Mouse (Mus musculus): ENCODE measurements around the gene A630023A22Rik. TPM values are rescaled to one million over a fixed set of nuclear protein-coding genes. Genes with fewer than 3 reads are reported as not detected.

The A630023A22Rik gene
- 0.60 TPM for polyA plus RNA-seq (2014; fragmentation: Illumina TruSeq; extraction: RNeasy Lipid Tissue Mini Kit (QIAGEN cat#74804); ENCODE audit: low read depth, low replicate concordance)

GRCm38 (mm10) chr14:34102601-34103000, at the start of gene A630023A22Rik:
TSS of gene A630023A22Rik (minus strand) at chr14:34102754.

GRCm38 (mm10) chr14:34152342-34152741, 49.8 kb upstream of the A630023A22Rik start, which contains the start of gene Npy4r:
TSS of gene Npy4r (minus strand) at chr14:34152489.

GRCm38 (mm10) chr14:34085731-34086130, 16.8 kb downstream of the A630023A22Rik start, which contains the start of gene Anxa8:
TSS of gene Anxa8 (plus strand) at chr14:34085981.

GRCm38 (mm10) chr14:34052516-34052915, 50.0 kb downstream of the A630023A22Rik start, which contains the start of gene Antxrl:
TSS of gene Antxrl (plus strand) at chr14:34052707.

GRCm38 (mm10) chr14:34016381-34016780, 86.2 kb downstream of the A630023A22Rik start, which contains the start of gene Gm5460:
TSS of gene Gm5460 (plus strand) at chr14:34016758.

GRCm38 (mm10) chr14:34015063-34015462, 87.5 kb downstream of the A630023A22Rik start, which contains the start of gene Gm30083:
TSS of gene Gm30083 (minus strand) at chr14:34015182.

Other genes starting within 250 kb of the A630023A22Rik start
- 3.1 TPM for gene Gdf10, start 179.2 kb downstream of the A630023A22Rik start, polyA plus RNA-seq (2014; fragmentation: Illumina TruSeq; extraction: RNeasy Lipid Tissue Mini Kit (QIAGEN cat#74804); ENCODE audit: low read depth, low replicate concordance)
- not detected for gene Gdf2, start 161.7 kb downstream of the A630023A22Rik start, polyA plus RNA-seq (2014; fragmentation: Illumina TruSeq; extraction: RNeasy Lipid Tissue Mini Kit (QIAGEN cat#74804); ENCODE audit: low read depth, low replicate concordance)
- not detected for gene Rbp3, start 148.8 kb downstream of the A630023A22Rik start, polyA plus RNA-seq (2014; fragmentation: Illumina TruSeq; extraction: RNeasy Lipid Tissue Mini Kit (QIAGEN cat#74804); ENCODE audit: low read depth, low replicate concordance)
- 0.09 TPM for gene Zfp488, start 124.0 kb downstream of the A630023A22Rik start, polyA plus RNA-seq (2014; fragmentation: Illumina TruSeq; extraction: RNeasy Lipid Tissue Mini Kit (QIAGEN cat#74804); ENCODE audit: low read depth, low replicate concordance)
- 0.28 TPM for gene Gm30083, start 87.6 kb downstream of the A630023A22Rik start, polyA plus RNA-seq (2014; fragmentation: Illumina TruSeq; extraction: RNeasy Lipid Tissue Mini Kit (QIAGEN cat#74804); ENCODE audit: low read depth, low replicate concordance)
- gene Gm5460, start 86.0 kb downstream of the A630023A22Rik start, polyA plus RNA-seq (2014; fragmentation: Illumina TruSeq; extraction: RNeasy Lipid Tissue Mini Kit (QIAGEN cat#74804); ENCODE audit: low read depth, low replicate concordance): not detected
- not detected for gene Antxrl, start 50.0 kb downstream of the A630023A22Rik start, polyA plus RNA-seq (2014; fragmentation: Illumina TruSeq; extraction: RNeasy Lipid Tissue Mini Kit (QIAGEN cat#74804); ENCODE audit: low read depth, low replicate concordance)
- 17.8 TPM for gene Anxa8, start 16.8 kb downstream of the A630023A22Rik start, polyA plus RNA-seq (2014; fragmentation: Illumina TruSeq; extraction: RNeasy Lipid Tissue Mini Kit (QIAGEN cat#74804); ENCODE audit: low read depth, low replicate concordance)
- gene Npy4r, start 49.7 kb upstream of the A630023A22Rik start, polyA plus RNA-seq (2014; fragmentation: Illumina TruSeq; extraction: RNeasy Lipid Tissue Mini Kit (QIAGEN cat#74804); ENCODE audit: low read depth, low replicate concordance): 7.3 TPM
- gene Gprin2, start 98.9 kb upstream of the A630023A22Rik start, polyA plus RNA-seq (2014; fragmentation: Illumina TruSeq; extraction: RNeasy Lipid Tissue Mini Kit (QIAGEN cat#74804); ENCODE audit: low read depth, low replicate concordance): 0.16 TPM
- gene Syt15, start 116.8 kb upstream of the A630023A22Rik start, polyA plus RNA-seq (2014; fragmentation: Illumina TruSeq; extraction: RNeasy Lipid Tissue Mini Kit (QIAGEN cat#74804); ENCODE audit: low read depth, low replicate concordance): 0.60 TPM
- gene Shld2, start 207.7 kb upstream of the A630023A22Rik start, polyA plus RNA-seq (2014; fragmentation: Illumina TruSeq; extraction: RNeasy Lipid Tissue Mini Kit (QIAGEN cat#74804); ENCODE audit: low read depth, low replicate concordance): 12.7 TPM
- gene Glud1, start 208.0 kb upstream of the A630023A22Rik start, polyA plus RNA-seq (2014; fragmentation: Illumina TruSeq; extraction: RNeasy Lipid Tissue Mini Kit (QIAGEN cat#74804); ENCODE audit: low read depth, low replicate concordance): 189 TPM

Data from sigmoid colon, adult 10 weeks (tissue).